Mouse (Mus musculus) cerebellum, adult 2 months (tissue): ENCODE results near the gene Kctd13. TPM values are rescaled to one million over a fixed set of nuclear protein-coding genes. Genes with fewer than 3 reads are reported as not detected.

Experiments
- DNase-seq, 2 experiments: peaks; one replicate each; pipeline ENCODE4 v3.0.0; 2021
- H3K27ac ChIP-seq: fragments of 200-500 bp; 2 replicates; pipeline ENCODE4 v1.5.1; 2012; ENCODE audit warnings: low read length, control low read depth, inconsistent platforms; ENCODE audit not compliant: insufficient read depth
- H3K27me3 ChIP-seq: fragments of 200-500 bp; 2 replicates; pipeline ENCODE4 v1.6.1; 2012; ENCODE audit warnings: inconsistent platforms, mild to moderate bottlenecking, low read length, moderate library complexity; ENCODE audit not compliant: control insufficient read depth, insufficient read depth
- H3K4me1 ChIP-seq: fragments of 200-500 bp; 2 replicates; pipeline ENCODE4 v1.6.1; 2011; ENCODE audit warnings: low read length; ENCODE audit not compliant: control insufficient read depth, insufficient read depth
- H3K4me3 ChIP-seq: fragments of 200-500 bp; replicated peaks from 2 replicates; pipeline ENCODE3; 2011; ENCODE audit warnings: mild to moderate bottlenecking, low read depth, low read length, control low read depth; ENCODE audit not compliant: insufficient read depth
- CTCF ChIP-seq: fragments of 200-500 bp; IDR thresholded peaks from 2 replicates; pipeline ENCODE4 v1.5.1; 2011; ENCODE audit warnings: low read depth, mild to moderate bottlenecking, control low read depth, low read length, moderate library complexity, borderline replicate concordance; ENCODE audit not compliant: insufficient read depth
- POLR2A ChIP-seq: fragments of 200-500 bp; IDR thresholded peaks from 2 replicates; pipeline ENCODE4 v1.6.1; 2011; ENCODE audit warnings: low read length, control low read depth, borderline replicate concordance; ENCODE audit not compliant: insufficient read depth
- WGBS: fragments of 180-500 bp; shearing (Covaris S2); methylation state at CpG from one replicate; pipeline ENCODE4 v1.1.7; 2018; 5-methylcytosine and 5-hydroxymethylcytosine counted together
- polyA plus RNA-seq: library from polyadenylated mRNA; depleted of rRNA; stranded (reverse); fragments of >200 nt; gene quantifications from 2 replicates; pipeline ENCODE4 v1.2.3, GENCODE M21; 2012; rRNA removed

The Kctd13 gene
- polyA plus RNA-seq, 1 experiment: 140 TPM

DNA sequence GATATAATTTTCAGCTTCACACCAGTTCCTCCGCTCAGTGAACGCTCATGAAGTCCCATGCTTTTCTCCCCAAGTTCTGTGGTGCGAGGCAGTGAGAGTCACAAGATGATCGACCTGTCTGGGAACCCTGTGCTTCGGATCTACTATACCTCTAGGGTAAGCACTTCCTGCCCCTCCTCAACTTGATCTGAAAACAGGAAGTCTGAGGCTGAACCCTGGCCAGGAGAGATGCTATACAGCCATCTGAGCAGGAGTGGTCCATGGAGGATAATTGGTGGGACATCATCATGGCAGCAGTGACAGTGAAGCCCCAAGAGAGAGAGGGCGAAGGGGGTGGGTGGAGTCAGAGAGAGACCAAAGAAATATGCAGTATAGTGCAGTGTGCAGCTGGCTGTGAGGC is 50.2 kb downstream of the Kctd13 start:
- no peak for DNase-seq
- H3K27me3 ChIP-seq: no peaks in the 10 kb centered on the region
- H3K4me1 ChIP-seq: peaks cover 27% of the 10 kb centered on the region
- TF ChIP-seq POLR2A (no peak), CTCF (no peak)
- no peak overlapping the region for H3K4me3 ChIP-seq
- H3K27ac ChIP-seq: no peak overlapping the region
- WGBS: 92% methylated on average over 6 of the region's 6 CpGs

DNA sequence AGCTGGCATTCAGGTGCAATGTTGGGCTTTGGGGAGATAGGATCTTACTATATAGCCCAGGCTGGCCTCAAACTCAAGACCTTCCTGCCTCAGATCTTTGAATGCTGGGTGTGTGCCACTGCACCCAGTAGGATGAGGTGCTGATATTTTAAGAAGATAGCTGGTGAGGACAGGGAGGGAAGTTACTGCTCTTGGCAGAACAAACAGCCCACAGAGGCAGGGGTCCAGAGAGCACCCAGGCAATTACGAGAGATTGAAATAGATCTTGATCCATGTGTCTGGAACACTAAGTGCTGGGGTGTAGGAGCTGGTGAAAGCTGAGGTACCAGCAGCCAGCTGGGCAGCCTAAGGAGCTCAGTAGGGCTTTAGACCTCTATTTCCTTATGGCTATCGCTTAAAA is 52.9 kb downstream of the Kctd13 start:
- H3K27me3 ChIP-seq: no peaks in the 10 kb centered on the region
- H3K27ac ChIP-seq: no peak overlapping the region
- 68% methylated on average over 2 of the region's 2 CpGs for WGBS
- no peak for TF ChIP-seq POLR2A
- no peak for TF ChIP-seq CTCF
- peaks cover 40% of the 10 kb centered on the region for H3K4me1 ChIP-seq
- H3K4me3 ChIP-seq: no peak overlapping the region
- no peak for DNase-seq

DNA sequence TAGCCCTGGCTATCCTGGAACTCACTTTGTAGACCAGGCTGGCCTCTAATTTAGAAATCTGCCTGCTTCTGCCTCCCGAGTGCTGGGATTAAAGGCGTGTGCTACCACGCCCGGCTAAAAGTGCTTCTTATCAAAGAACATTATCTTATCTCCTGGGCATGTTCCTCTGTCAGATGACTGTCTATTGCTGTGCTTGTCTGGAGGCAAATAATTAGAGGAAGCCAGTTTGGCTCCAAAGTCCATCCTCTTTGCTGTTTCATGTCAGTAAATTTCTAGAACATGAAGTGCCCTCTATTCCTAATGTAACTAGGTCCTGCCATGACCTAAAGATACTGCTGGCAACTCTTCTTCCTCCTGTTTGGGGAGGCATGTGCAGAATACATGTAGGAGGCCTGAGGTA is 53.4 kb downstream of the Kctd13 start:
- DNase-seq: no peak
- Histone ChIP-seq H3K27ac (no peak overlapping the region), H3K4me3 (no peak overlapping the region), H3K4me1 (peaks cover 43% of the 10 kb centered on the region), H3K27me3 (no peaks in the 10 kb centered on the region)
- no peak for TF ChIP-seq CTCF
- 92% methylated on average over 4 of the region's 4 CpGs for WGBS

DNA sequence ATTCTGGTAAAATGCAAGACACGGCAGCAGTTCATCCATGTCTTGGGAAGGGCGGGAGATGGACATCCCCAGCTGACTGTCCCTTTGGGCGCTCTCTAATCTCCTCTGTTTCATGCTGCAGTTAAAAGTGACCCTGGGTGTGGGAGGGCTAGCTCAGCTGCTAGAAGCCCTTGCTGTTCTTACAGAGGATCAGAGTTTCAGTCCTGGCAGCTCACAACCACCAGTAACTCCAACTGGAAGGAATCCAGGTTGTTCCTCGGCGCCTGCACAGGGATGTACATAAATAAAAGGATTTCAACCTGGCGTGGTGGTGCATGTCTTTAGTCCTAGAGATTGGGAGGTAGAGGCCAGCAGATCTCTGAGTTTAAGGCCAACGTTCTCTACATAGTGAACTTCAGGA is 54.4 kb downstream of the Kctd13 start:
- Histone ChIP-seq H3K27ac (0 out of 2 replicates have a peak overlapping the region, but pooled peaks have one; percentile 7), H3K4me1 (peaks cover 43% of the 10 kb centered on the region), H3K27me3 (no peaks in the 10 kb centered on the region), H3K4me3 (no peak overlapping the region)
- DNase-seq: no peak
- WGBS: 40% methylated on average over 7 of the region's 7 CpGs
- no peak for TF ChIP-seq POLR2A
- no peak for TF ChIP-seq CTCF

DNA sequence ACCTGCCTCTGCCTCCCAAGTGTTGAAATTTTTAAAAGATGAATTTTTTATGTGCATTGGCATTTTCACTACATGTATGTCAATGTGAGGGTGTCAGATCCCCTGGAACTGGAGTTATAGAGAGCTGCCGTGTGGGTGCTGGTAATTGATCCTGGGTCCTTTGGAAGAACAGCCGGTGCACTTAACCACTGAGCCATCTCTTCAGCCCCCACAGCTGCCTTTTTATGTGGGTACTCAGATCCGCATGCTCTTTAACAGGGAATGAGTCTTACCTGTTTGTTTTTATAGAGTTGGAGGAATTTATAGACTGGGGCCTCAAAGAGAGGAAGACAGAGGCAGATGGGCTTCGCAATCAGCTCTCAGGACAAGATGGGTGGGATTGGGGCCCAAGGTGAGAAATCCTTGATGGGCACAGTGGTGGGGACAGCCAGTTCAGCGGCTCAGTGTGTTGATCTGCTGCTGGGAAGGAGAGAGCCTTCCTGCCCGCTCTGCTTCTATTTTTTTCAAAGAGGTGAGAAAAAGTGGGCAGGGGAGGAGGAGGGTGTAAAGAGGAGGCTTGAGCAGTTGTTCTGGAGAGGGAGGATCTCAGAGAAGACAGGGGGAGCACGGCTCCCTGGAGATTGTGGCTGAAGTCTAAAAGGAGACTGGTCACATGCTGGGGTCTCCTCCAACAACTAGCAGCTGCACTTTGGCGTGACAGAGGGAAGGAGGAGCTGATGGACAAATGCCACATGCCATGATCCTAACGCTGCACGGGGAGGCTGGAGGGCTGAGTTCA is 56.2 kb downstream of the Kctd13 start:
- TF ChIP-seq POLR2A: no peak
- no peak for TF ChIP-seq CTCF
- Histone ChIP-seq H3K27me3 (no peaks in the 10 kb centered on the region), H3K4me1 (peaks cover 41% of the 10 kb centered on the region), H3K27ac (no peak overlapping the region), H3K4me3 (no peak overlapping the region)
- DNase-seq: no peak
- 48% methylated on average over 10 of the region's 10 CpGs for WGBS

DNA sequence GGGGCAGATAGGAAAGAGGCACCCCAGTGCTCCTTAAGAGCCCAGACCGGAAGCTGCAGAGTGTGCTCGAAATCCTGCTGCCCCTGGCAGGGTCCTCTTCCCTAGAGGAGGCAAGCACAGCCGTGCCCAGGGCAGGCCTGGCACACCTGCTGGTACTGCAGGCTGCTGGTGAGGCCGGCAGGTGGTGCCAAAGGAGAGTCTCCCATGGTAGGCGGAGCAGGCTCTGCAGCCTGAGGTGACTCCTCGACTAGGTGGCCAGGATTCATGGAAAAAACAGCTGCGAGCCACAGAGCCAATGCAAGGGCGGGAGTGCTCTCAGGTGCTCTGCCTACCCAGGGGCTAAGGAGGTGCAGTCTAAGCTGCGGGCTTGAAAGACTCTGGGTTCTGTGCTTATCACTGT is 57.6 kb downstream of the Kctd13 start:
- 5% methylated on average over 9 of the region's 9 CpGs for WGBS
- TF ChIP-seq POLR2A (0 out of 2 replicates have a peak, but pooled peaks have one; percentile 9), CTCF (peak; percentile 84)
- peak; percentile 86 to 88 for DNase-seq

DNA sequence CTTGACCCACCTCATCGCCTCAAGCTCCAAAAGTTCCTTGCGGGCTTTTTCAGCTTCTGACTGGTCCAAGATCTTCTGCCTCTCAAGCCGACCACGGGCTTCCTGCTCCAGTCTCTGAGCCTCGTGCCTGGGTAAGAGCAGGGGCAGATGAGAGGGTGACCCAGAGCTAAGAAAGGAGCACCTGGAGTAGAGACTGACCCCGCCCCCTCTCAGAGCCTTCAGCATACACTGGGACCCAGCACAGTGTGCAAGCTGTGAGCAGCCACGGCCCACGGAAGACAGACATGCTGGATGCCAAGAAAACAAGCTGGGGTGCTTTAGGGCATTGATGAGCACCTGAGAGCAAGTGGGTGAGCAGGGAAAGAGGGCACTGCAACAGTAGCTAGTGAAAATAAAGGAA is 60.1 kb downstream of the Kctd13 start:
- no peak overlapping the region for H3K4me3 ChIP-seq
- DNase-seq: no peak
- H3K4me1 ChIP-seq: peaks cover 32% of the 10 kb centered on the region
- TF ChIP-seq CTCF (no peak), POLR2A (no peak)
- H3K27me3 ChIP-seq: no peaks in the 10 kb centered on the region
- H3K27ac ChIP-seq: no peak overlapping the region
- WGBS: 68% methylated on average over 8 of the region's 8 CpGs

More for the DNA sequence above, 57.6 kb downstream of the Kctd13 start:
- H3K4me1 ChIP-seq: peaks cover 39% of the 10 kb centered on the region
- H3K4me3 ChIP-seq: no peak overlapping the region
- peak overlapping the region; percentile 6 for H3K27ac ChIP-seq
- H3K27me3 ChIP-seq: no peaks in the 10 kb centered on the region

Other genes starting within 250 kb of the Kctd13 start
- 51.0 and 61.6 TPM in 2 replicates for gene Bola2, start 233.5 kb upstream of the Kctd13 start, polyA plus RNA-seq
- gene Slx1b, start 233.1 kb upstream of the Kctd13 start, polyA plus RNA-seq: 39.6 and 40.3 TPM in 2 replicates
- gene Coro1a, start 221.1 kb upstream of the Kctd13 start, polyA plus RNA-seq: 110 and 126 TPM in 2 replicates
- 212 and 229 TPM in 2 replicates for gene Mapk3, start 169.3 kb upstream of the Kctd13 start, polyA plus RNA-seq
- 6.0 and 8.0 TPM in 2 replicates for gene Gdpd3, start 162.5 kb upstream of the Kctd13 start, polyA plus RNA-seq
- 628 and 636 TPM in 2 replicates for gene Ypel3, start 151.9 kb upstream of the Kctd13 start, polyA plus RNA-seq
- gene Tbx6, start 147.4 kb upstream of the Kctd13 start, polyA plus RNA-seq: 2.2 TPM in 2 replicates
- 110 and 119 TPM in 2 replicates for gene Ppp4c, start 136.4 kb upstream of the Kctd13 start, polyA plus RNA-seq
- 193 and 196 TPM in 2 replicates for gene Fam57b, start 131.2 kb upstream of the Kctd13 start, polyA plus RNA-seq
- gene 4930451I11Rik, start 97.2 kb upstream of the Kctd13 start, polyA plus RNA-seq: not detected in 2 replicates
- gene Doc2a, start 81.5 kb upstream of the Kctd13 start, polyA plus RNA-seq: 9.7 and 12.1 TPM in 2 replicates
- gene Hirip3, start 66.9 kb upstream of the Kctd13 start, polyA plus RNA-seq: 60.9 and 63.1 TPM in 2 replicates
- 67.3 and 67.6 TPM in 2 replicates for gene Ino80e, start 66.5 kb upstream of the Kctd13 start, polyA plus RNA-seq
- 107 and 108 TPM in 2 replicates for gene Taok2, start 44.2 kb upstream of the Kctd13 start, polyA plus RNA-seq
- 29.8 and 37.5 TPM in 2 replicates for gene Tmem219, start 6.0 kb upstream of the Kctd13 start, polyA plus RNA-seq
- gene Asphd1, start 20.7 kb downstream of the Kctd13 start, polyA plus RNA-seq: 41.8 and 42.4 TPM in 2 replicates
- 359 and 364 TPM in 2 replicates for gene Sez6l2, start 21.7 kb downstream of the Kctd13 start, polyA plus RNA-seq
- 255 and 281 TPM in 2 replicates for gene Cdipt, start 47.0 kb downstream of the Kctd13 start, polyA plus RNA-seq
- 0.92 and 1.1 TPM in 2 replicates for gene Cdiptos, start 47.2 kb downstream of the Kctd13 start, polyA plus RNA-seq
- gene Mvp, start 85.7 kb downstream of the Kctd13 start, polyA plus RNA-seq: 19.9 and 21.0 TPM in 2 replicates
- 2.8 and 5.2 TPM in 2 replicates for gene Pagr1b, start 87.6 kb downstream of the Kctd13 start, polyA plus RNA-seq
- 91.6 and 105 TPM in 2 replicates for gene Pagr1a, start 88.5 kb downstream of the Kctd13 start, polyA plus RNA-seq
- 362 and 365 TPM in 2 replicates for gene Gm42742, start 92.2 kb downstream of the Kctd13 start, polyA plus RNA-seq
- 600 and 672 TPM in 2 replicates for gene Prrt2, start 92.3 kb downstream of the Kctd13 start, polyA plus RNA-seq
- gene Maz, start 98.2 kb downstream of the Kctd13 start, polyA plus RNA-seq: 198 and 213 TPM in 2 replicates
- gene Kif22, start 113.6 kb downstream of the Kctd13 start, polyA plus RNA-seq: 7.7 and 9.1 TPM in 2 replicates
- 0.34 TPM in 1 of 2 replicates, not detected in the other for gene Zg16, start 158.4 kb downstream of the Kctd13 start, polyA plus RNA-seq
- 1.4 and 2.1 TPM in 2 replicates for gene AI467606, start 162.5 kb downstream of the Kctd13 start, polyA plus RNA-seq
- gene Qprt, start 193.3 kb downstream of the Kctd13 start, polyA plus RNA-seq: 2.1 and 2.2 TPM in 2 replicates
- 0.16 and 0.18 TPM in 2 replicates for gene Spn, start 208.9 kb downstream of the Kctd13 start, polyA plus RNA-seq